Mouse (Mus musculus): Measurements from ENCODE around the gene Ngef. TPM values are rescaled to one million over a fixed set of nuclear protein-coding genes. Genes with fewer than 3 reads are reported as not detected.

The Ngef gene
- under 1 TPM; 0.14 to 0.41 TPM for total RNA-seq (2021)
- 0.29 and 0.39 TPM in 2 replicates for polyA plus RNA-seq (2012; rRNA removed)
- long read RNA-seq, partial matches to known transcripts, result 0 of 2 reads
- long read RNA-seq, other reads (novel, unspliced or antisense), result 0 of 2 reads

GRCm38 (mm10) chr1:87573800-87574215, at the start of gene Ngef:
Gene Ngef, minus strand, starts transcription at chr1:87573870.
- DNase-seq, result peak; percentile 27

- peak; percentile 23 for DNase-seq
These were observed 48.2 kb upstream of the Ngef start for GRCm38 (mm10) chr1:87621858-87622279.

- DNase-seq, result no peak
These were observed 47.6 kb upstream of the Ngef start for GRCm38 (mm10) chr1:87621146-87621857.

- no peak for DNase-seq
These were observed 47.0 kb upstream of the Ngef start for GRCm38 (mm10) chr1:87620693-87621092.

GRCm38 (mm10) chr1:87620211-87620668, 46.6 kb upstream of the Ngef start, which contains the start of gene Inpp5d:
Gene Inpp5d, plus strand, starts transcription at chr1:87620312.
- peak; percentile 33 for DNase-seq

- no peak for DNase-seq
These were observed 41.1 kb upstream of the Ngef start for GRCm38 (mm10) chr1:87614576-87615295.

- DNase-seq, result peak; percentile 61
These were observed 34.9 kb upstream of the Ngef start for GRCm38 (mm10) chr1:87608416-87609046.

- peak; percentile 22 for DNase-seq
These were observed 33.9 kb upstream of the Ngef start for GRCm38 (mm10) chr1:87607385-87608091.

GRCm38 (mm10) chr1:87605296-87605695, 31.6 kb upstream of the Ngef start:
- no peak for DNase-seq

GRCm38 (mm10) chr1:87603389-87603788, 29.7 kb upstream of the Ngef start:
- no peak for DNase-seq

- no peak for DNase-seq
These were observed 28.1 kb upstream of the Ngef start for GRCm38 (mm10) chr1:87601801-87602200.

GRCm38 (mm10) chr1:87600533-87600932, 26.9 kb upstream of the Ngef start:
- no peak for DNase-seq

- DNase-seq, result no peak
These were observed 21.0 kb upstream of the Ngef start for GRCm38 (mm10) chr1:87594671-87595070.

GRCm38 (mm10) chr1:87594261-87594660, 20.6 kb upstream of the Ngef start:
- peak; percentile 20 for DNase-seq

- DNase-seq, result no peak
These were observed 16.3 kb upstream of the Ngef start for GRCm38 (mm10) chr1:87589980-87590379.

GRCm38 (mm10) chr1:87589162-87589561, 15.5 kb upstream of the Ngef start:
- DNase-seq, result no peak

- no peak for DNase-seq
These were observed 7.2 kb upstream of the Ngef start for GRCm38 (mm10) chr1:87580824-87581223.

- DNase-seq, result no peak
These were observed 5.3 kb upstream of the Ngef start for GRCm38 (mm10) chr1:87578965-87579364.

GRCm38 (mm10) chr1:87574785-87575184, 1.1 kb upstream of the Ngef start:
- DNase-seq, result peak; percentile 90

- no peak for DNase-seq
These were observed 683 bp upstream of the Ngef start for GRCm38 (mm10) chr1:87574353-87574752.

GRCm38 (mm10) chr1:87573261-87573660, 409 bp downstream of the Ngef start:
- DNase-seq, result no peak

- no peak for DNase-seq
These were observed 5.3 kb downstream of the Ngef start for GRCm38 (mm10) chr1:87568398-87568797.

All from adrenal gland, adult 2 months (tissue).